Mouse (Mus musculus) cerebellum, adult 2 months (tissue): ENCODE measurements at regions not wholly inside any gene's neighbourhood (a gene's known extent, or its start where the extent isn't known, plus 50 kb on each side); places are given as distances from the start of the nearest gene placed in this dataset.

Source experiments
- DNase-seq, 2 experiments: peaks; one replicate each; pipeline ENCODE4 v3.0.0; 2021
- H3K27ac ChIP-seq: fragments of 200-500 bp; 2 replicates; pipeline ENCODE4 v1.5.1; 2012; ENCODE audit warnings: low read length, control low read depth, inconsistent platforms; ENCODE audit not compliant: insufficient read depth
- H3K27me3 ChIP-seq: fragments of 200-500 bp; 2 replicates; pipeline ENCODE4 v1.6.1; 2012; ENCODE audit warnings: inconsistent platforms, mild to moderate bottlenecking, low read length, moderate library complexity; ENCODE audit not compliant: control insufficient read depth, insufficient read depth
- H3K4me1 ChIP-seq: fragments of 200-500 bp; 2 replicates; pipeline ENCODE4 v1.6.1; 2011; ENCODE audit warnings: low read length; ENCODE audit not compliant: control insufficient read depth, insufficient read depth
- H3K4me3 ChIP-seq: fragments of 200-500 bp; replicated peaks from 2 replicates; pipeline ENCODE3; 2011; ENCODE audit warnings: mild to moderate bottlenecking, low read depth, low read length, control low read depth; ENCODE audit not compliant: insufficient read depth
- CTCF ChIP-seq: fragments of 200-500 bp; IDR thresholded peaks from 2 replicates; pipeline ENCODE4 v1.5.1; 2011; ENCODE audit warnings: low read depth, mild to moderate bottlenecking, control low read depth, low read length, moderate library complexity, borderline replicate concordance; ENCODE audit not compliant: insufficient read depth
- POLR2A ChIP-seq: fragments of 200-500 bp; IDR thresholded peaks from 2 replicates; pipeline ENCODE4 v1.6.1; 2011; ENCODE audit warnings: low read length, control low read depth, borderline replicate concordance; ENCODE audit not compliant: insufficient read depth
- WGBS: fragments of 180-500 bp; shearing (Covaris S2); methylation state at CpG from one replicate; pipeline ENCODE4 v1.1.7; 2018; 5-methylcytosine and 5-hydroxymethylcytosine counted together

DNA sequence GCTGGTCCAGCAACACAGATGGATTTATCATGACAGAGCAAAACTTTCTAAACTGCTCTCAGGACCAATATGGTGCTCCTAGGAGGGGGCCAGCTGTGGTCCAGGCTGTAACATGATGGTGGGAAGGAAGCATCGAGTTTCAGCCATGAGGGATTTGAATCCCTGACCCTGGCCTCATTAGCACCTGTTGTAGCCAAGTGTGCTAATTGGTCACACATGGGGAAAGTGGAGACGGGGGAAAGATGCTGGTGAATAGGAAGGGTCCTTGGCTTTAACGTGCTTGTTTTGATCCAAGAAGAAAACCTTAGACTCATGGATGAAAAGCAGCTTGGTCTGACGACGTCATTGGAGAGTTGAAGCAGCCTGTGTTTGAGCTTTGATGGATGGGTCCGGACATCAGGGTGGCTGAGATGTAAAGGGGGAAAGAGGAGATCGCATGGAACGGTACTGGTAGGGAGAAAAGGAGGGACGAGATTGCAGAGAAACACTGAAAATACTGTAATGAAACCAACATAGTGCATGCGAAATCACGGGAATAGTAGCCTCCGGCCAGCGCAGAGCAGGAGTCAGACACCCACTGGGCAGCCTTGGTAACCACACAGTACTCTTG is 304.9 kb downstream of the Gm11011 start:
- no peak for TF ChIP-seq CTCF
- no peak for TF ChIP-seq POLR2A
- no peak overlapping the region for H3K27ac ChIP-seq
- DNase-seq: no peak
- H3K4me3 ChIP-seq: no peak overlapping the region
- H3K27me3 ChIP-seq: no peaks in the 10 kb centered on the region
- H3K4me1 ChIP-seq: no peaks in the 10 kb centered on the region
- WGBS: 42% methylated on average over 13 of the region's 13 CpGs

DNA sequence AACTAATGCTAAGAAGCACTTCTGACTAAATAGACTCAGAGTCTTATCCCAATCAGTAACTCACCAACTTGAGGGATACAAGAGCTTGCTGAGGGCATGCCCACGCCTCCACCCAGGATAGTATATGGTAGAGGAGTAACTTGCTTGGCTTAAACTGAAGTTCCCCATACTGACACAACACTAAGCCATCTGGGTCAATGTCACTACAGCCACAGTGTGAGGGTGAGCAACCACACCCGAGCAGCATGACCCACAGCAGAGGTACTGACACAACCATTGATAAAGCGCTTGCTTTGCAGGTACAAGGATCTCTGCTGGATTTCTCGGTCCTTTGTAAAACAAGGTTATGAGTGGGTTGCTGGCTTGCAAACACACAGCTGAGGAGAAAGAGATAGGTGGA is 312.2 kb downstream of the Gm11011 start:
- Histone ChIP-seq H3K4me3 (no peak overlapping the region), H3K4me1 (no peaks in the 10 kb centered on the region), H3K27me3 (no peaks in the 10 kb centered on the region), H3K27ac (no peak overlapping the region)
- no peak for TF ChIP-seq CTCF
- no peak for TF ChIP-seq POLR2A
- WGBS: 96% methylated on average over 4 of the region's 4 CpGs
- DNase-seq: no peak

DNA sequence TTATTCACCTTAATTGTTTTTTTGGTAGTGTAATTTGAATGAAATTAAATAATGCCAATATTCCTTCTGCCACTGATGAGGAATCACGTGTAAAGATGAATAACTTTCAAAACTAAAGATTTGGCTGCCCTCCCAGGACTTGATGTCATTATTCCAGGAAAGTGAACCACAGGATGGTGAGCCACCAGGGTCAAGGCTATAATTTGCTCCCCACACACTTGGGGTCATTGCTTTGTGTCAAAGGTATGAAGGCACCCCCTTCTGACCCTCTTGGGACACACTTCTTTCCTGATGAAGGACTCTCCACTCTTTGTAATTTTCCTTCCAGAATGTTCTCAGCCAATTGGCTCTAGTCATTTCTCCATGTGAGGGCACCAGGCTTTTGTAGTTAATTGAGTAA is 313.4 kb downstream of the Gm11011 start:
- no peak for TF ChIP-seq POLR2A
- no peak for TF ChIP-seq CTCF
- 15% methylated on average over 1 of the region's 1 CpGs for WGBS
- H3K27ac ChIP-seq: no peak overlapping the region
- H3K4me3 ChIP-seq: no peak overlapping the region
- no peak for DNase-seq
- H3K4me1 ChIP-seq: no peaks in the 10 kb centered on the region
- no peaks in the 10 kb centered on the region for H3K27me3 ChIP-seq

DNA sequence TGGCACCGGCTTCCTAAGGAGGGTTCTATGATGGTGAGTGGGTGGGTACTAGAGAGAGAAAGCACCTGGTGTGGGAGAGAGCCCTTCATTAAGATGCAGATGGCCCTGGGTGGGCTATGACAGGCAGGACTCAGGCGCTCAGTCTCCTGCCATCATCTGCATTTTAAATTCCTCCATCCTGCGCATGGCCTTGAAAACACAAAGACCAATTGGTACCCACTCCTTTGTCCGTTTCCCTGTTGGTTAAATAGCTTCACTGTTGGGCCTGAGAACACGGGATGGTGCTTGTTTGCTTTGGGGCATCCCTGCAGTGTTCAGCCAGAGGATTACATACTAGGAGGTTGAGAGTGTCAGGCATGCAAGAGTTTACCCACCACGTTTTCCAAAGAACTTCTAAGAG is 314.9 kb downstream of the Gm11011 start:
- Histone ChIP-seq H3K27ac (no peak overlapping the region), H3K27me3 (no peaks in the 10 kb centered on the region), H3K4me3 (no peak overlapping the region), H3K4me1 (no peaks in the 10 kb centered on the region)
- 23% methylated on average over 6 of the region's 6 CpGs for WGBS
- TF ChIP-seq CTCF: no peak
- TF ChIP-seq POLR2A: no peak
- no peak for DNase-seq

DNA sequence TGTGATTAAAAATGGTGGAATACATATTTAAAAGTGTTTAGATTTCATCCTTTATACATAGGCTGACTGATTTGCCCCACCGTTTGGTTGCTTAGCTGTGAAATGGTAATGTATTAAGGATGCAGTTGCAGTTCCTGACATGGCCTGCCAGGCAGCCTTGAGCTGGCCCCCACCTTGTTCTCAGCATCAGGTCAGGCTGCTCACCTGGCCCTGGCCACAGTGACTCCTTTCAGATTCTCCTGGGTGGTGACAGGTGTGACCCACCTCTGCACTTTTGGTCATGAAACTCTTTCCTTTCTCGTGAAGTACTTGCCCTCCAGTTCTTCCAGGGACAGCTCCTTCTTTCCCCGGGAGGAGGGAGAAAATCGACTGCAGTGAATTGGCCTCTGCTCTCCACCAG is 315.5 kb downstream of the Gm11011 start:
- Histone ChIP-seq H3K4me3 (no peak overlapping the region), H3K4me1 (no peaks in the 10 kb centered on the region), H3K27ac (no peak overlapping the region), H3K27me3 (no peaks in the 10 kb centered on the region)
- no peak for TF ChIP-seq POLR2A
- TF ChIP-seq CTCF: no peak
- WGBS: 30% methylated on average over 4 of the region's 4 CpGs
- DNase-seq: no peak

DNA sequence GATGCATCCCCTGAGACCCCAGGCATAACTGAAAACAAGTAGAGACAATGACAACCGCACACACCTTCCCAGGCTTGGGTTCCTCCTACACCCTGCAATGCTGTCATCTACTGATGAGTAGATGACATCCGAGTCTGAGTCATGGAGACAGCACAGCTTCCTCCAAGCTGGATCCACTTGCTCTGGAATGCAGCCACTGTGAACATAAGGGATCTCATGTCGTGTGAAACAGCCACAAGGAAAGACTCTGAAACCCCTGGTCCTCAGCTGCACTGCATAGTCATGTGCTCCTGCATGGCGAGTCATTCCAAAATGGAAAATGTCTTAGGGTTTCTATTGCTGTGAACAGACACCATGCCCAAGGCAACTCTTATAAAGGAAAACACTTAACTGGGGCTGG is 305.2 kb upstream of the Zfp64 start:
- no peak for TF ChIP-seq POLR2A
- TF ChIP-seq CTCF: no peak
- Histone ChIP-seq H3K4me3 (no peak overlapping the region), H3K27ac (no peak overlapping the region), H3K27me3 (no peaks in the 10 kb centered on the region; the same call in 1 of the 2 replicates), H3K4me1 (no peaks in the 10 kb centered on the region; the same call in 1 of the 2 replicates)
- WGBS: 68% methylated on average over 4 of the region's 4 CpGs
- DNase-seq: no peak

DNA sequence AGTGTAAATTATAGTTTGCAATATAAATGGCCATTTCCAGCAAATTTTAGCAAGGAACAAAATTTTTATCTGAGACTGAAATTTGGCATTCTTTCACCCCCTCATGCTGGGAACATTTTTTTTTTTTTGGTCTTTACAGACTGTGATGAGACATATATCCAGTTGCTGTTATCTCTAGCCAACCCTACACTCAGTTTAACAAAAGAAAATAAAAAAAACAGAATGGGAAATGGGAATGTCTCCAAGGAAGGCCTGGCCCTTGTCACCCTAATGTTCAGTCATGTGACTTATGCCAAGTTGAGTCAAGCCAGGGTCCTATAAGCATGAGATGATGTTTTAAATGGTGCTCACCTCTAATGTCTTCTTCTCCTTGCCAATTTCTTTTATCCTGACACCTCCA is 289.2 kb upstream of the Zfp64 start:
- H3K4me3 ChIP-seq: no peak overlapping the region
- no peaks in the 10 kb centered on the region for H3K4me1 ChIP-seq
- H3K27ac ChIP-seq: no peak overlapping the region
- H3K27me3 ChIP-seq: no peaks in the 10 kb centered on the region
- TF ChIP-seq POLR2A: no peak
- no peak for TF ChIP-seq CTCF
- no peak for DNase-seq

DNA sequence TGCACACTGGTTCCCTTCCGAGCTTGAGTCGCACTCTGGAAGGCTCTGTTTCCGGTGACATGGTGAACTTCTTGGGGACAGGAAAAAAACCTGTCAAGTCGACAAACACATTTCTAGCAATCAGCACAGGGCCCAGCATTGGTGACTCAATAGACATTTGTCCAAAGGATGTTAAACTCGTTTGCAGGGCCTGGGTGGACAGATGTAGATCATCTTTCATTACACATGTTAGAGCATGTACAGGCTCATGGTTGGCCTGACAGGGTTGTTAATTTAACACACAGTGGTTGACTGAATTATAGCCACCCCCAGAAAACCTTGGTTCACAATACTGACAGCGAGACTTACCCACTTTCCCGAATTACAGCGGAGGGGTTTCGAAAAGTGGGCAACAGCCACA is 288.6 kb upstream of the Zfp64 start:
- 89% methylated on average over 9 of the region's 9 CpGs for WGBS

More for the DNA sequence above, 288.6 kb upstream of the Zfp64 start:
- Histone ChIP-seq H3K4me1 (no peaks in the 10 kb centered on the region), H3K27ac (no peak overlapping the region), H3K27me3 (no peaks in the 10 kb centered on the region), H3K4me3 (no peak overlapping the region)
- DNase-seq: no peak
- no peak for TF ChIP-seq CTCF
- no peak for TF ChIP-seq POLR2A
